Mouse (Mus musculus): Measurements from ENCODE around the gene Crim1.

DNA sequence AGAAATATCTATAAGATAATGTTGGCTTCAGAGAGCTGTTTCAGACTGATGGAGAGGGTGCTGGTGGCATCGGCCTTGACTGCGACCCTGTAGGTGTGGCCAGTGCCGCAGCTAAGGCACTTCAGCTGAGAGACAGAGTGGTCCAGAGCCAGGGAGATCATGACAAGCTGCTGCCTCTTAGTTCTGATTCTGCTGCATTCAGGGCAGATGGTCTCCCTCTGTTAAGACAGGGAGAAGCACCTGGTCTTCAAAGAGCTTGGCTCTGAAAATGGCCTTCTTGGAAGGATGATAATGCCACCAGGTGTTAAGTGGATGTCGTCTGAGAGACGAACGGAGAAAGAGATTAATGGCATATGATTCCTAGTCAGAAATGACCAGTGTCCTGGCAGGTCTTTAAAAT lies 33.8 kb downstream of the Crim1 start:
- TF ChIP-seq HCFC1 (IDR thresholded peaks at IDR 0.05; ENCODE audit: borderline replicate concordance, insufficient read depth, low read length), result no peak
- no peak for TF ChIP-seq ZC3H11A (IDR thresholded peaks at IDR 0.05; ENCODE audit: borderline replicate concordance, low read depth, low read length)
